Mouse (Mus musculus): ENCODE data around the gene Gm815. TPM values are rescaled to one million over a fixed set of nuclear protein-coding genes. Genes with fewer than 3 reads are reported as not detected.

Gm815 gene
- polyA plus RNA-seq (2014; fragmentation: Nextera tagmentation; extraction: Ambion mirVana), result not detected in 2 replicates

DNA sequence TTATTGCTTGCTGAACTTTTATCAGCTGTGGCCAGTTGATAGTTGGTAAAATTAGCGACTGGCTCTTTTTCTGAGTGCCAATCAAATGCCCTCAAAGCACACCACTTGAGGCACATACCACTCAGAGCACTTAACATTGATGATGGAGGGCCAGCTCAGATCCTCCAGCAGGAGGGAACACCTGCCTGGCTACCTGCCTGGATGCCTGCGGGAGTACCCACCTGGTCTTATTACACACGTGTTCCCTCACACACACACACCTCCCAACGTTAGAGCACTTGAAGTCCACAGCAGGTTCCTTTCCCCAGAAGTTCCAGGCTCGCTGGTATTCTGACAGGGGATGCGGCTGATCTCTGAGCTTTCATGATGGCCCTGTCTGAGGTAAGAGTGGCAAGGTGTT, at the start of gene Gm815:
Gene Gm815, plus strand, starts transcription at position 266 of the 400 bp plus-strand sequence.
- 91% methylated on average over 6 of the region's 6 CpGs for WGBS
- Histone ChIP-seq H3K27me3 (ENCODE audit: control insufficient read depth, insufficient read depth, low read length) (no peaks in the 10 kb centered on the region), H3K4me2 (replicated peaks; ENCODE audit: low read depth, low read length) (no peak within 1 kb of the TSS), H3K4me3 (ENCODE audit: low read depth, low read length) (no peak within 1 kb of the TSS), H3K9ac (ENCODE audit: low read depth, low read length) (no peak within 1 kb of the TSS), H3K27ac (ENCODE audit: low read depth, low read length) (no peak within 1 kb of the TSS), H3K9me3 (ENCODE audit: control insufficient read depth, low read length) (no peaks in the 10 kb centered on the region), H3K4me1 (replicated peaks; ENCODE audit: control insufficient read depth, insufficient read depth, low read length) (no peaks in the 10 kb centered on the region), H3K36me3 (ENCODE audit: control insufficient read depth, insufficient read depth, low read length) (no peaks in the 10 kb centered on the region)
- ATAC-seq (ENCODE audit: low FRiP score), result no peak
- DNase-seq (ENCODE audit: low spot score), result no peak

- H3K4me1 ChIP-seq (replicated peaks; ENCODE audit: control insufficient read depth, insufficient read depth, low read length), result no peaks in the 10 kb centered on the region
- WGBS, result 80% methylated on average over 1 of the region's 1 CpGs
Measured at GRCm38 (mm10) chr19:26837626-26838025, 48.1 kb upstream of the Gm815 start.

GRCm38 (mm10) chr19:26843896-26844295, 41.8 kb upstream of the Gm815 start:
- Histone ChIP-seq H3K27me3 (ENCODE audit: control insufficient read depth, insufficient read depth, low read length) (no peaks in the 10 kb centered on the region), H3K4me1 (replicated peaks; ENCODE audit: control insufficient read depth, insufficient read depth, low read length) (no peaks in the 10 kb centered on the region), H3K27ac (ENCODE audit: low read depth, low read length) (peak overlapping the region; percentile 95; the same call in 1 of the 2 replicates), H3K36me3 (ENCODE audit: control insufficient read depth, insufficient read depth, low read length) (no peaks in the 10 kb centered on the region), H3K9ac (ENCODE audit: low read depth, low read length) (no peak overlapping the region), H3K4me3 (ENCODE audit: low read depth, low read length) (no peak overlapping the region), H3K4me2 (replicated peaks; ENCODE audit: low read depth, low read length) (no peak overlapping the region), H3K9me3 (ENCODE audit: control insufficient read depth, low read length) (no peaks in the 10 kb centered on the region)
- ATAC-seq (ENCODE audit: low FRiP score) (no peak), DNase-seq (ENCODE audit: low spot score) (no peak)
- 83% methylated on average over 6 of the region's 6 CpGs for WGBS

More at GRCm38 (mm10) chr19:26837626-26838025, 48.1 kb upstream of the Gm815 start:
- Histone ChIP-seq H3K4me2 (replicated peaks; ENCODE audit: low read depth, low read length) (no peak overlapping the region), H3K27me3 (ENCODE audit: control insufficient read depth, insufficient read depth, low read length) (no peaks in the 10 kb centered on the region), H3K9ac (ENCODE audit: low read depth, low read length) (no peak overlapping the region), H3K9me3 (ENCODE audit: control insufficient read depth, low read length) (no peaks in the 10 kb centered on the region), H3K27ac (ENCODE audit: low read depth, low read length) (no peak overlapping the region), H3K4me3 (ENCODE audit: low read depth, low read length) (no peak overlapping the region), H3K36me3 (ENCODE audit: control insufficient read depth, insufficient read depth, low read length) (no peaks in the 10 kb centered on the region)
- ATAC-seq (ENCODE audit: low FRiP score), result no peak
- no peak for DNase-seq (ENCODE audit: low spot score)

GRCm38 (mm10) chr19:26844813-26845212, 40.9 kb upstream of the Gm815 start:
- DNase-seq (ENCODE audit: low spot score), result peak; percentile 84
- Histone ChIP-seq H3K4me3 (ENCODE audit: low read depth, low read length) (no peak overlapping the region), H3K9me3 (ENCODE audit: control insufficient read depth, low read length) (no peaks in the 10 kb centered on the region), H3K4me1 (replicated peaks; ENCODE audit: control insufficient read depth, insufficient read depth, low read length) (no peaks in the 10 kb centered on the region), H3K27ac (ENCODE audit: low read depth, low read length) (peak overlapping the region; percentile 95), H3K36me3 (ENCODE audit: control insufficient read depth, insufficient read depth, low read length) (no peaks in the 10 kb centered on the region), H3K4me2 (replicated peaks; ENCODE audit: low read depth, low read length) (peak overlapping the region; percentile 14; the same call in 1 of the 2 replicates), H3K27me3 (ENCODE audit: control insufficient read depth, insufficient read depth, low read length) (no peaks in the 10 kb centered on the region), H3K9ac (ENCODE audit: low read depth, low read length) (no peak overlapping the region)
- 6% methylated on average over 8 of the region's 8 CpGs for WGBS
- peak; percentile 90 for ATAC-seq (ENCODE audit: low FRiP score)

DNA sequence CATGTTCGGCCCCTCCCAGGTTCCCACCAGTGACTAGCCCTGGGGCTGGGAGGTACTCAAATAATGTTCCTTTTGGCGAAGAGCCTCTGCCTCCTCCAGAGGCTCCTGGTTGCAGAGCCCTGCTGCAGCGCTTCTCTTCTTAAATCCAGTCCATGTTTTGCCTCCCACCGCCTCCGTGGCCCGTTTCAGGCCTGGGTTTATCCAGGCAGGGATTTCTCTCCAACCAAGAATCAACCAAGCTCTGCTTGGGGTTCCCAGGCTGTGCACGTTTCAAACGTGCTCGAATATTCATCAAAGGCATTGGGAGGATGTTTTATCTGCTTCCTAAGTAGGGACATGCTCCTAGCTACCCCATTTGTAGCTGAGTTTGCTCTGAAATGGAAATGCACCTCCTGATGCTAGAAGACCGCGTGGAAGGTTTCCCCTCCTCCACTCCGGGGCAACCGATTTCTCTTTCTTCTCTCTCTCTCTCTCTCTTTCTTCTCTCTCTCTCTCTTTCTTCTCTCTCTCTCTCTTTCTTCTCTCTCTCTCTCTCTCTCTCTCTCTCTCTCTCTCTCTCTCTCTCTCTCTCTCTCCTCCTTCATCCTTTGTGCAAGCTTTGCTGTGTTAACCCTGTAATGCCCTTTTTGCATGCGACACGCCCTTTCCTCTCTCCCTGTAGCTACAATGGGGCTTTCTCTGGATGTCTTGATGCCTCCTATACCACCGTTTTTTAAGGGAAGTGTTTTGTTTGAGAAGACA, 40.2 kb upstream of the Gm815 start:
- DNase-seq (ENCODE audit: low spot score) (peak; percentile 98), ATAC-seq (ENCODE audit: low FRiP score) (peak; percentile 97)
- no peaks in the 10 kb centered on the region for H3K4me1 ChIP-seq (replicated peaks; ENCODE audit: control insufficient read depth, insufficient read depth, low read length)
- H3K36me3 ChIP-seq (ENCODE audit: control insufficient read depth, insufficient read depth, low read length), result no peaks in the 10 kb centered on the region
- H3K9me3 ChIP-seq (ENCODE audit: control insufficient read depth, low read length), result no peaks in the 10 kb centered on the region
- H3K4me3 ChIP-seq (ENCODE audit: low read depth, low read length), result peak overlapping the region; percentile 36
- peak overlapping the region; percentile 95 for H3K27ac ChIP-seq (ENCODE audit: low read depth, low read length)
- peak overlapping the region; percentile 55 for H3K9ac ChIP-seq (ENCODE audit: low read depth, low read length)
- H3K27me3 ChIP-seq (ENCODE audit: control insufficient read depth, insufficient read depth, low read length), result no peaks in the 10 kb centered on the region
- peak overlapping the region; percentile 40 for H3K4me2 ChIP-seq (replicated peaks; ENCODE audit: low read depth, low read length)
- 0% methylated on average over 16 of the region's 16 CpGs for WGBS

- DNase-seq (ENCODE audit: low spot score) (no peak), ATAC-seq (ENCODE audit: low FRiP score) (no peak; the same call in 1 of the 2 replicates)
- H3K27me3 ChIP-seq (ENCODE audit: control insufficient read depth, insufficient read depth, low read length), result no peaks in the 10 kb centered on the region
Measured at GRCm38 (mm10) chr19:26846017-26846285, 39.7 kb upstream of the Gm815 start.

DNA sequence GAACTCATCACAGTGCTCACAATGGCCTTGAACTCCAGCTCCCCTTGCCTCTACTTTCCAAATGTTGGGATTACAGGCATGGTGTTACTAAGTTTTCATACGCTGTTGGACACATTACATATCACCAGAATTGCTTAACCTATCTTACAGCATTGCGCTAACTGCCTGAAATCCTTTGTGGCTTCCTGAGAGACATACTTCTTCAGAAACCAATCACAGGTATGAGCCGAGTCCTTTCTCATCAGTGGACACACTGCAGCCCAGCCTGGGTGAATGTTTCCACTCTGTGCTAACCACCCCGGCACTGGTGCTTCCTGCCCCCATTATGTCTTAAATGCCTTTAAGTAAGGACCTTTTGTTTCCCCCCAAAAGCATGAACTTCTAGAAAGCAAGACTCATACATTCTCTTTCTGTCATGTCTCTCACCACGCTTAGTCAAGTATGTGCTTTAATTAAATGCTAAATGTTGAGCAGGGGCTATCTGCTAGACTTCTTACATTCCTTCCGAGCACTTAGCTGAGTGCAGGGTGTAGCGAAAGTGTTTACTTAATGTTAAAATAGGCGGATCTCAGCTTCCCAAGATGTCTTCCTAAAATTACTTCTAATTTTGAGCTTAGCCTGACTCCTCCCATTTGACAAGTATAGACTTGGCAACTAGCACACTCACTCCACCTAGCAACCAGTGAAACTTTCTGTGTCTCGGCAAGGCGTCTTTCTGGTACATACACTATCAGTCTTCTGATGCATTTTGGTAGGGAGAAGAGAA, 34.5 kb upstream of the Gm815 start:
- Histone ChIP-seq H3K27me3 (ENCODE audit: control insufficient read depth, insufficient read depth, low read length) (no peaks in the 10 kb centered on the region), H3K36me3 (ENCODE audit: control insufficient read depth, insufficient read depth, low read length) (no peaks in the 10 kb centered on the region), H3K4me2 (replicated peaks; ENCODE audit: low read depth, low read length) (no peak overlapping the region), H3K4me3 (ENCODE audit: low read depth, low read length) (no peak overlapping the region), H3K4me1 (replicated peaks; ENCODE audit: control insufficient read depth, insufficient read depth, low read length) (no peaks in the 10 kb centered on the region), H3K27ac (ENCODE audit: low read depth, low read length) (no peak overlapping the region), H3K9ac (ENCODE audit: low read depth, low read length) (no peak overlapping the region), H3K9me3 (ENCODE audit: control insufficient read depth, low read length) (no peaks in the 10 kb centered on the region)
- ATAC-seq (ENCODE audit: low FRiP score), result no peak
- 80% methylated on average over 10 of the region's 10 CpGs for WGBS
- DNase-seq (ENCODE audit: low spot score), result no peak

More at GRCm38 (mm10) chr19:26846017-26846285, 39.7 kb upstream of the Gm815 start:
- peak overlapping the region; percentile 36 for H3K4me3 ChIP-seq (ENCODE audit: low read depth, low read length)
- H3K9me3 ChIP-seq (ENCODE audit: control insufficient read depth, low read length), result no peaks in the 10 kb centered on the region
- H3K4me1 ChIP-seq (replicated peaks; ENCODE audit: control insufficient read depth, insufficient read depth, low read length), result no peaks in the 10 kb centered on the region
- peak overlapping the region; percentile 40 for H3K4me2 ChIP-seq (replicated peaks; ENCODE audit: low read depth, low read length)
- WGBS, result 3% methylated on average over 1 of the region's 1 CpGs
- H3K27ac ChIP-seq (ENCODE audit: low read depth, low read length), result peak overlapping the region; percentile 95
- H3K9ac ChIP-seq (ENCODE audit: low read depth, low read length), result peak overlapping the region; percentile 55
- H3K36me3 ChIP-seq (ENCODE audit: control insufficient read depth, insufficient read depth, low read length), result no peaks in the 10 kb centered on the region

GRCm38 (mm10) chr19:26852325-26852900, 33.3 kb upstream of the Gm815 start:
- no peak overlapping the region for H3K27ac ChIP-seq (ENCODE audit: low read depth, low read length)

More at GRCm38 (mm10) chr19:26852325-26852900, 33.3 kb upstream of the Gm815 start:
- no peak for DNase-seq (ENCODE audit: low spot score)
- ATAC-seq (ENCODE audit: low FRiP score), result no peak
- no peaks in the 10 kb centered on the region for H3K36me3 ChIP-seq (ENCODE audit: control insufficient read depth, insufficient read depth, low read length)
- H3K4me1 ChIP-seq (replicated peaks; ENCODE audit: control insufficient read depth, insufficient read depth, low read length), result no peaks in the 10 kb centered on the region
- no peaks in the 10 kb centered on the region for H3K27me3 ChIP-seq (ENCODE audit: control insufficient read depth, insufficient read depth, low read length)
- no peak overlapping the region for H3K4me2 ChIP-seq (replicated peaks; ENCODE audit: low read depth, low read length)
- no peak overlapping the region for H3K4me3 ChIP-seq (ENCODE audit: low read depth, low read length)
- H3K9me3 ChIP-seq (ENCODE audit: control insufficient read depth, low read length), result no peaks in the 10 kb centered on the region
- H3K9ac ChIP-seq (ENCODE audit: low read depth, low read length), result no peak overlapping the region
- 59% methylated on average over 10 of the region's 10 CpGs for WGBS
